Mouse (Mus musculus): ENCODE results near the gene Tada2b.

Tada2b gene

DNA sequence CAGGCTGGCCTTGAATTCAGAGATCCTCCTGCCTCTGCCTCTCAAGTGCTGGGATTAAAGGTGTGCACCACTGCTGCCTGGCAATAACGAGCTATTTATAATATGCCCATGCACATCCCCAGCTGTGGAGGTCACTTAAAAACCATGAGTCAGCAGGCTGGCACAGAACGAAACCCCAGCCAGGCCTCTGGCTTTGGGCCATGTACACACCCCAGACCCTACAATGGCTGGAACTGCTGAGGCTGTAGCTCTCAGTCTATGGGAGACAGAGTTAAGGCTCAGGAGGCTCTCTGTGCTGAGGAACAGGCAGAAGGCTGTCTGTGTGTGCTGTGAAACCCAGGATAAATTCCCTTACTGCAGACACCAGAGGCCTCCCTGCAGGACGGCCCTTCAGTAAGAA lies 43.3 kb downstream of the Tada2b start:
- DNase-seq, result no peak

DNA sequence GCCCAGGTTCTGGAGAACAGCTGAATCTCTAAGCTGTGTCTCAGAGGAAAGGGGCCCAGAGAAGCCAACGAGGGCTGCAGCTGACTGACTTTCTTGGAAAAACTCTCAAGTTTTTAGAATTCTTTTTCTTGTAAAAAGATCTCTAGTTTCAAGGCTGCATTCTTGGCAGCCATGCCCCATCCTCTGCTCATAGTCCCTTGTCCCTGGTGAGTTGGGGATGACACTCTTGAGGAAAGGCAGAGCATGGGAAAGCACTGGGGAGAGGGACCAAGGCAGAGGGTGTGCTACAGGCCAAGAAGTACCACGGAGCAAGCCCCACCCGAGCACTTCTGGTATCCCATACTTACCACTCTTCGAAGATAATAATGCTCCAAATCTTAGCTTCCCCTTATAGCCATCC lies 47.2 kb downstream of the Tada2b start:
- no peak for DNase-seq

- no peak for DNase-seq
Measured at GRCm38 (mm10) chr5:36434398-36434967, 49.6 kb downstream of the Tada2b start.

GRCm38 (mm10) chr5:36431711-36432110 lies 52.4 kb downstream of the Tada2b start:
- no peak for DNase-seq

GRCm38 (mm10) chr5:36429551-36429950 lies 54.5 kb downstream of the Tada2b start:
- DNase-seq, result no peak

GRCm38 (mm10) chr5:36427831-36428230 lies 56.3 kb downstream of the Tada2b start:
- no peak for DNase-seq

DNA sequence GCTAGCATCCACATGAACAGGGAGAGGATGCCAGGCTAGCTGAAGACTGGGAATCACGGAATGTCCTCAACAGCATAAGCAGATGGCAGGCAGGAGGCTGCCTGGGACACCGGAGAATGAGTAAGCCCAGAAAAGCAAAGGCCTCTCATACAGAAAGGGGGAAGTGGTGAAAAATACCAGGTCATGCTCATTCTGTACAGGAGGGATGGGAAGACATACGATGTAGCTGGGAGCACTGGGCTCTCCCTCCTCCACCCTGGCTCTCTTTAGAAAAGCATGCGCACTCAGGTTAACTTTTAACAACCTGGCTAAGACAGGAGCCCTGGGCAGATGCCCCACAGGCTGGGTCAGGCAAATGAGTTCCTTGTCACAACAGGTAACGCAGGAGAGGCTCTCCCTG lies 57.7 kb downstream of the Tada2b start:
- no peak for DNase-seq

GRCm38 (mm10) chr5:36424676-36425075 lies 59.4 kb downstream of the Tada2b start:
- DNase-seq, result no peak
